Mouse (Mus musculus): ENCODE results near the gene Simc1. TPM values are rescaled to one million over a fixed set of nuclear protein-coding genes. Genes with fewer than 3 reads are reported as not detected.

Gene Simc1
- polyA plus RNA-seq, 1 experiment = 14.0 TPM

DNA sequence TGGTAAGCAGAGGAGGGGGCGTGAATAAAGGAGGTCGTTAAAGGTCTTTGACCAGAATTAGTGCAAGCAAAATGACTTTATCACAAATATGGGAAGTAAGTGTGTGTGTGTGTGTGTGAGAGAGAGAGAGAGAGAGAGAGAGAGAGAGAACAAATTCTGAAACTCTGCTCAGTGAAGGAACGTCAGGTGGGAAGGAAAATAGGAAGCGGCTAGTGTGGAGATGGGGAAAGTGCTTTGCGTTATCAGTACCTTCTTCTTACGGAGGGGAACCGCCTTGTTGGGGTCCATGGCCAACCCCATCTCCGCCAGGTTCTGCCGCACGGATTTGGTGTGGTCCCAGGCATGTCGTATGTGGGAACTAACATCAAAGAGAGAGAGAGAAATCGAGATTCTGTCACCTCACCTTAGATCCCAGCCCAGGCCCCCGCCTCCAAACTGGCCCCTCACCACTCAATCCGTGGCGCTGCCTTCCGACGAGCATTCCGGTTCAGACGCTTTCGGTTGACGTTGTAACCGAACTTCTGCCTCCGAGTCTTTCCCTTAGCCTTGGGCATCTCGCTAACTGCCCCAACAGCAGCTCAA lies 85.9 kb downstream of the Simc1 start:
- DNase-seq (ENCODE audit: low read depth) = no peak

DNA sequence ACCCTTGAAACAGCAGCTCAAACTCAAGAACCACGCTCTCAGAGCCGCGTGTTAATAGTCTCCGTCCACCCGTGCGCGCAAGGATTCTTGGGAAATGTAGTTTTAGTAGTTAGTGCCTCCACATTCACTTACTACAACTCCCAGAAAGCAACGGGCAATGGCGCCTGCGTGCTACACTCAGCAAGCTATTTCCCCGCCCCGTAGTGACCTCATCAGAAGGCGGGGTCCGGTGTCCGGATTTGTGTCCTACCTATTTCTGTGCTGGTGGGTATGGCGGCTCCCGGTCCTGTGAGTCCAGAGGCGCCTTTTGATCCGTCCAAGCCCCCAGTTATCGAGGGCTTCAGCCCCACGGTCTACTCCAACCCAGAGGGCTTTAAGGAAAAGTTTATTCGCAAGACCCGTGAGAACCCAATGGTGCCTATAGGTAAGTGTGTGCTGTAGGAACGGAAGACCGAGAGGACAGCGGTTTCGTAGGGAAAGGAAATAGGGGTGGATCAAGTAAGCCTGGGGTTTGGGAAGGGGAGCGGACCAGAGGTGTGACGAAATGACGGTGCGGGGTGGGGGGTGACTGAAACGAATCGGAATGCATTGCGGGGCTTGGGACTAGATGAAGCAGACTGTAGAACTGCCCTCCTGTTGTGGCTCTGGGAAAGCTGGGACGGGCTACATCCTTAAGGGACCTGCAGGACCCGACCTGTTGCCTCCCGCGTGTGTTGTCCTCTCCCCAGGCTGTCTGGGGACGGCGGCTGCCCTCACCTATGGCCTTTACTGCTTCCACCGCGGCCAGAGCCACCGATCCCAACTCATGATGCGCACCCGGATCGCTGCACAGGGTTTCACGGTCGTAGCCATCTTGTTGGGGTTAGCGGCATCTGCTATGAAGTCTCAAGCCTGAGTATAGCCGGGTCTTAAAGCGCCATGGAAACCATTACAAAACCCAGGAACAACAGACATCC lies 86.7 kb downstream of the Simc1 start, which contains the start of the genes Nop16 and Higd2a:
Gene Nop16 (minus strand): TSS at position 95 of the 956 bp plus-strand sequence.
Gene Higd2a (plus strand): TSS at position 212 of the 956 bp plus-strand sequence.
- peak; percentile 81 for DNase-seq (ENCODE audit: low read depth)

DNA sequence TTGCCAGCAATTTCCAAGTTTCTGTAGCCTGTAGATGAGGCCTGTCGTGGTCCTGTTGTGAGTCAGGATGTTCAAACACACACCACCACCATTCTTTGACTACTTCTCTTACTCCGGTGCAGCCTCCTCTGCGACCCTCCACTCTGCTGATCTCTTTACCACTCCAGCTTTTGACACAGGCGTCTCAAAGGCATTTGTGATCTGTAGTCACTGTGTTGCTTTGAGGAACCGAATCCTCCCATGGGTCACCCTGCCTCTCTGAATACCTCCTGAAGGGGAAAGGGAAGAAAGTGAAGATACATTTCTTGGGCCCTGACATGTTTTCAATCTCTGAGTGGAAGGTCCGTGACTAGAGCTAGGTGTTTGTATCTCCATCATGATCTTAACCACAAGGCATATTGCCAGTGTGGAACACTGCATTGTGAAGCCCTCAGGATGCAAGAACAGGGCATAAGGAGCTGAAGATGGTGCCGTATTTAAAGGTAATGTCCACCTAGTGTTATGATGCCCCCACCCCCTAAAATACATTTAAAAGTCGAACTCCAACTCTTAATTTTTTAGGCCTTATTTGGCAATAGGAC lies 88.3 kb downstream of the Simc1 start:
- no peak for DNase-seq (ENCODE audit: low read depth)

DNA sequence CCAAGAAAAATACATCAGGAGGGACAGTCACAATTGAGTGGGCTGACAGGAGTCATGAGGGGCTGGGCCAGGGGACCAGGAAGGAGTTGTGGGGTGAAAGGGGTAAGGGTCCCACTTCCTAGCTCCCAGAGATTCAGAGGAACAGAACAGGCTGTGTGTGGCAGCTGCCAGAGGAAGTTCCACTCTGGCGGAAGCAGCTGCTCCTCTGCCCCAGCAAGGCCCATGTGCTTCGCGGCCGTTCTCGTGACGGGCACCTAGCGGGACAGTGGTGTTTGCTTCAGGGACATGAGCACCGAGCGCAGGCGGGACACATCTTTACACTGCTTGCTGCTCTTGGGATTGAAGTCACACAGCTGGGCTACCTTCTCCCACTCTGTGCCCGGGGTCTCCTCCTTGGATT lies 90.0 kb downstream of the Simc1 start:
- no peak for DNase-seq (ENCODE audit: low read depth)

DNA sequence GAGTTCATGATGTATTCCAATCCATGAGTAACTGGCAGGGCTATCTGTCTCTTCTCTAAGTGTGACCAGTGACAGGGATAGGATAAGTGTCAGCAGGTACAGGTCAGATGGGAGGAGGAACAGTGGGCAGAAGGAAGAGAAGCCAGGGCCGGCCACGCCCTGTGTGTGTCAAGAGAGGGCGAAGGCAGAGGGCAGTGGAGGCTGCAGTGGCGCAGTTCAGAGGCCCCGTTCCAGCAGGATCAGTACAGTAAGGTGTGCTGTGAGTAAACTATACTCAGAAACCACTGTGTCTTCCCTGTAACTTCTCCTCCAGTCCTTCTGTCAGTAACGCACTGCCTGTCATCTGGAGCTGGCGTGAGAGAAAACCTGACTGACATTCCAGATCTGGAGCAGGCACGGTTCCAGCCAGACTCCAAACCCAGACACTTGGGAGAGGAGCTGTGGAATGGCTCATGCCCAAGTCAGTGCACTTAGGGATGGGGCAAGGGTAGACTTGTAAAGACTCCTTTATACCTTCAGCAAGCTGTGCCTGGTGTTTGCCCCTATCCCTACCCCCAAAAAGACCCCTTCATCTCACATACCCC lies 92.6 kb downstream of the Simc1 start:
- no peak for DNase-seq (ENCODE audit: low read depth)

DNA sequence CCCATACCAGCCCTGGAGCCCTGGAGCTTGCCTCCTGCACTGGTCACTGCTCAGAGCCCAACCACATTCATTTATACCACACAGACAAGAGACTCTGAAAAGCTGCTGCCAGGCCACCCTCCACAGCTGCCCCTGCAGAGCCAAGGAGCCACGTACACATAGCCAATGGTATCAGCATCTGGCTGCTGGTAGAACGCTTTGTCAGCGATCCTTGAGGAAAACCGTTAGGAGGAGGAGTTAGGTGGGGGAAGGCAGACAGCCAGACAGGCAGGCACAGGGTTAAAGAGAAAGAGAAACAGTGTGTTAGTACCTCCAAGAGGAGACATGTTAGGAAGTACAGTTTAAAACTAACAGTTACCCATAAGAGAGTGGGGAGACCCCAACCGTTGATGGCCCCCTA lies 93.3 kb downstream of the Simc1 start:
- DNase-seq (ENCODE audit: low read depth) = no peak

DNA sequence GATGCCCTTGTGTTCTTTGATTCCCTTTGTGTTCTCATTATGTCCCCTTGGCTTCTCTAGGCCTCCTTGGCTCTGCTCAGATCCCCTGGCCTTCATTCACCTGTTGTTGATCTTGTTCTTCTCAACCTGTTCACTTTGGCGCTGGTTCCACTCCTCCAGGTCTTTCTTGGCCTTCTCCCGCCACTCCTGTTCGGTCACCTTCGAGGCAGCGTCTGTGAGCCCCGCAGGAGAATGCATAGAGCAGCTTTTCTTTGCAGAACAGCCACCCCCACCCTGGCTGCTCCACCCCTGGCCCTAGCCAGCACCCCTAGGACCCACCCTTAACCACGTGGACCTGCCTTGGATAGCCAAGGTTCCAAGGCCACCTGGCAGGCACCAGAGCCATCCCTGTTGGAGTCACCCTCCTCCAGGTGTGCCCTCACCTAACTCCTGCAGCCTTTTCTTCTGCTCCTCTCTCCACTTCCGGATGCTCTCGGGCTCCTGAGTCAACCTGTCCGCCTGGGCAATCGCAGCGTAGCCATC lies 95.1 kb downstream of the Simc1 start:
- DNase-seq (ENCODE audit: low read depth) = no peak

Other genes with a start within 250 kb of the Simc1 start
- 5.9 and 7.3 TPM in 2 replicates for gene Cplx2, start 132.4 kb upstream of the Simc1 start, polyA plus RNA-seq (2012; rRNA removed)
- 21.6 and 30.9 TPM in 2 replicates for gene Thoc3, start 34.9 kb upstream of the Simc1 start, polyA plus RNA-seq (2012; rRNA removed)
- gene 4833439L19Rik, start 61.7 kb downstream of the Simc1 start, polyA plus RNA-seq (2012; rRNA removed) = 151 and 158 TPM in 2 replicates
- gene Arl10, start 71.2 kb downstream of the Simc1 start, polyA plus RNA-seq (2012; rRNA removed) = 19.9 and 21.4 TPM in 2 replicates
- gene Nop16, start 86.3 kb downstream of the Simc1 start, polyA plus RNA-seq (2012; rRNA removed) = 9.0 and 10.0 TPM in 2 replicates
- gene Higd2a, start 86.4 kb downstream of the Simc1 start, polyA plus RNA-seq (2012; rRNA removed) = 119 and 123 TPM in 2 replicates
- gene Cltb, start 107.6 kb downstream of the Simc1 start, polyA plus RNA-seq (2012; rRNA removed) = 45.1 and 46.0 TPM in 2 replicates
- 32.7 and 35.9 TPM in 2 replicates for gene Faf2, start 118.0 kb downstream of the Simc1 start, polyA plus RNA-seq (2012; rRNA removed)
- gene Rnf44, start 190.1 kb downstream of the Simc1 start, polyA plus RNA-seq (2012; rRNA removed) = 117 and 139 TPM in 2 replicates
- 4.8 and 6.5 TPM in 2 replicates for gene Cdhr2, start 197.7 kb downstream of the Simc1 start, polyA plus RNA-seq (2012; rRNA removed)
- 0.11 and 0.27 TPM in 2 replicates for gene Gprin1, start 246.1 kb downstream of the Simc1 start, polyA plus RNA-seq (2012; rRNA removed)

Measured in gonadal fat pad, adult 2 months (tissue).